Mouse (Mus musculus) frontal cortex, adult (tissue): ENCODE measurements around the gene Ppp2r5e.
"Not testable (repeated sequence)": the region's sequence is repeated elsewhere in the genome, so short reads cannot be mapped to it uniquely, and the experiment has no call there.

ENCODE experiments used
- ATAC-seq: cut with Nextera tagmentation; 2 replicates; pipeline ENCODE4 v1.9.2; 2017; ENCODE audit warnings: mild to moderate bottlenecking, moderate library complexity, mixed read lengths; ENCODE audit not compliant: low TSS enrichment

Gene Ppp2r5e

GRCm38 (mm10) chr12:75492148-75492547 is 103.9 kb downstream of the Ppp2r5e start:
- ATAC-seq, result not testable (repeated sequence)

- ATAC-seq, result no peak
Measured at GRCm38 (mm10) chr12:75487500-75487899, 108.5 kb downstream of the Ppp2r5e start.

- no peak for ATAC-seq
Measured at GRCm38 (mm10) chr12:75486568-75487286, 109.3 kb downstream of the Ppp2r5e start.

GRCm38 (mm10) chr12:75482781-75483180 is 113.3 kb downstream of the Ppp2r5e start:
- ATAC-seq, result no peak

GRCm38 (mm10) chr12:75482015-75482414 is 114.0 kb downstream of the Ppp2r5e start:
- ATAC-seq, result no peak

- no peak for ATAC-seq
Measured at GRCm38 (mm10) chr12:75480031-75480430, 116.0 kb downstream of the Ppp2r5e start.

- no peak for ATAC-seq
Measured at GRCm38 (mm10) chr12:75479375-75479898, 116.6 kb downstream of the Ppp2r5e start.

- ATAC-seq, result peak; percentile 48
Measured at GRCm38 (mm10) chr12:75478596-75478995, 117.4 kb downstream of the Ppp2r5e start.

- ATAC-seq, result peak; percentile 71; the same call in 1 of the 2 replicates
Measured at GRCm38 (mm10) chr12:75478117-75478516, 117.9 kb downstream of the Ppp2r5e start.

GRCm38 (mm10) chr12:75473021-75473420 is 123.0 kb downstream of the Ppp2r5e start:
- no peak for ATAC-seq

- no peak for ATAC-seq
Measured at GRCm38 (mm10) chr12:75472107-75472506, 123.9 kb downstream of the Ppp2r5e start.

GRCm38 (mm10) chr12:75467814-75468213 is 128.2 kb downstream of the Ppp2r5e start:
- no peak for ATAC-seq

- no peak for ATAC-seq
Measured at GRCm38 (mm10) chr12:75467127-75467526, 128.9 kb downstream of the Ppp2r5e start.

- ATAC-seq, result no peak
Measured at GRCm38 (mm10) chr12:75466206-75466605, 129.8 kb downstream of the Ppp2r5e start.

- peak; percentile 71 for ATAC-seq
Measured at GRCm38 (mm10) chr12:75464016-75464769, 131.9 kb downstream of the Ppp2r5e start.

GRCm38 (mm10) chr12:75460561-75460960 is 135.5 kb downstream of the Ppp2r5e start:
- no peak for ATAC-seq

GRCm38 (mm10) chr12:75459656-75460055 is 136.4 kb downstream of the Ppp2r5e start:
- no peak for ATAC-seq

GRCm38 (mm10) chr12:75453441-75453840 is 142.6 kb downstream of the Ppp2r5e start:
- ATAC-seq, result no peak

- peak; percentile 29; the same call in 1 of the 2 replicates for ATAC-seq
Measured at GRCm38 (mm10) chr12:75453027-75453426, 143.0 kb downstream of the Ppp2r5e start.

GRCm38 (mm10) chr12:75450592-75450991 is 145.5 kb downstream of the Ppp2r5e start:
- ATAC-seq, result no peak

- no peak for ATAC-seq
Measured at GRCm38 (mm10) chr12:75450011-75450410, 146.0 kb downstream of the Ppp2r5e start.

- ATAC-seq, result peak; percentile 40; the same call in 1 of the 2 replicates
Measured at GRCm38 (mm10) chr12:75449475-75449966, 146.5 kb downstream of the Ppp2r5e start.

GRCm38 (mm10) chr12:75448921-75449320 is 147.1 kb downstream of the Ppp2r5e start:
- ATAC-seq, result no peak
